In genomic region chr5:129076098-129076497, GRCm38 (mm10) we compare ENCODE assay signal across 17 mouse cellular contexts. TPM values are rescaled to one million over a fixed set of nuclear protein-coding genes. Genes with fewer than 3 reads are reported as not detected.
DNase-seq lines count a peak whose midpoint lies in the region; TF ChIP-seq lines count a peak whose summit lies in the region.
"Had no signal": no experiment of that assay in that cellular context is flagged by ENCODE, and none has a peak within 500 bp of the region (broad histone marks: within the 10 kb centered on the region; RNA-seq: fewer than 3 reads in every experiment).

No protein-coding gene starts in this region.

- TF ChIP-seq EP300 in MEL (IDR thresholded peaks at IDR 0.05; ENCODE audit: low read depth in 1 of 2, low read length in 2 of 2): peak in 1 of 2 experiments; percentile 28; a peak in 1 of 4 replicates

- H3K9ac ChIP-seq in MEL (ENCODE audit: control insufficient read depth, low read depth, low read length, poor library complexity, severe bottlenecking): no peak overlapping the region

- TF ChIP-seq POLR2A in MEL (IDR thresholded peaks at IDR 0.05; ENCODE audit: control insufficient read depth in 1 of 2, insufficient read depth in 1 of 2, low read depth in 1 of 2, low read length in 2 of 2, poor library complexity in 1 of 2): no peak

- peaks cover 0 to 21% of the 10 kb centered on the region in 2 experiments; a peak in 2 of 4 replicates for H3K36me3 ChIP-seq in MEL (ENCODE audit: control insufficient read depth in 1 of 2, insufficient read depth in 2 of 2, low read length in 2 of 2)
- H3K36me3 ChIP-seq: G1E had no signal

- peaks cover 17 to 22% of the 10 kb centered on the region in 2 experiments for H3K4me1 ChIP-seq in MEL (ENCODE audit: control insufficient read depth in 1 of 2, insufficient read depth in 2 of 2, low read length in 2 of 2)

- no peak overlapping the region for H3K4me3 ChIP-seq in MEL (ENCODE audit: control insufficient read depth in 1 of 2, insufficient read depth in 1 of 2, low read depth in 2 of 2, low read length in 2 of 2)

- TF ChIP-seq CTCF in MEL (IDR thresholded peaks at IDR 0.05 in 2 of 3, conservative IDR thresholded peaks at IDR 0.05 in 1 of 3; ENCODE audit: control insufficient read depth in 1 of 3, insufficient read depth in 1 of 3, low read depth in 2 of 3, low read length in 3 of 3, poor library complexity in 1 of 3, severe bottlenecking in 1 of 3): no peak

- peak overlapping the region; percentile 70; the same call in 1 of the 2 replicates for H3K27ac ChIP-seq in MEL (ENCODE audit: control insufficient read depth, low read depth, low read length)

- no peaks in the 10 kb centered on the region for H3K9me3 ChIP-seq in MEL (replicated peaks; ENCODE audit: insufficient read depth, low read length)

- H3K79me2 ChIP-seq in MEL (ENCODE audit: control insufficient read depth, insufficient read depth, low read length, poor library complexity): no peaks in the 10 kb centered on the region

- H3K27me3 ChIP-seq in MEL (ENCODE audit: control insufficient read depth in 1 of 2, insufficient read depth in 2 of 2, low read length in 2 of 2): no peaks in the 10 kb centered on the region

- DNase-seq in A20 (ENCODE audit: low read depth, low spot score) (peak; percentile 19), MEL (ENCODE audit: low read depth, low spot score) (peak; percentile 59)
- no peak for DNase-seq in gastrocnemius, postnatal 25 days
- DNase-seq in layer of hippocampus, postnatal 25 days (ENCODE audit: extremely low spot score in 1 of 2, low spot score in 1 of 2): no peak
- DNase-seq: adrenal gland, adult 2 months; adrenal gland, adult 8-10 months; adrenal gland, postnatal 10 days; adrenal gland, postnatal 14 days; adrenal gland, postnatal 25 days; adrenal gland, postnatal 36 days; B cell, adult 2 months; cerebellum, adult 11 months; cerebellum, adult 11-12 months; cerebellum, adult 18-20 months; cerebellum, adult 2 months; cerebellum, adult 8-10 months had no signal

- TF ChIP-seq RAD21 in MEL (IDR thresholded peaks at IDR 0.05; ENCODE audit: low read depth, low read length): no peak

TF ChIP-seq in MEL, 35 proteins besides CTCF, POLR2A, EP300 and RAD21:
- TF ChIP-seq MEF2A (IDR thresholded peaks at IDR 0.05; ENCODE audit: extremely low read depth, insufficient replicate concordance, low read depth, low read length, poor library complexity, severe bottlenecking) (no peak), TAL1 (IDR thresholded peaks at IDR 0.05; ENCODE audit: low read length) (peak; percentile 20; the same call in 1 of the 2 replicates), MYB (IDR thresholded peaks at IDR 0.05; ENCODE audit: low read depth, low read length) (no peak), CHD1 (IDR thresholded peaks at IDR 0.05; ENCODE audit: low read depth, low read length) (no peak), TBP (IDR thresholded peaks at IDR 0.05; ENCODE audit: low read depth, low read length) (peak; percentile 96), USF1 (IDR thresholded peaks at IDR 0.05; ENCODE audit: low read depth, low read length) (no peak), E2F4 (IDR thresholded peaks at IDR 0.05; ENCODE audit: borderline replicate concordance, low read depth, low read length) (no peak), GATA1 (IDR thresholded peaks at IDR 0.05; ENCODE audit: low read depth, low read length) (no peak), NRF1 (IDR thresholded peaks at IDR 0.05; ENCODE audit: insufficient read depth, low read depth, low read length, poor library complexity, severe bottlenecking) (peak; percentile 66), MXI1 (IDR thresholded peaks at IDR 0.05; ENCODE audit: low read depth, low read length) (no peak), ZMIZ1 (IDR thresholded peaks at IDR 0.05; ENCODE audit: low read depth, low read length) (no peak), SMC3 (IDR thresholded peaks at IDR 0.05; ENCODE audit: low read depth, low read length) (no peak), MAZ (IDR thresholded peaks at IDR 0.05; ENCODE audit: low read depth, low read length) (no peak), MAFK (IDR thresholded peaks at IDR 0.05; ENCODE audit: borderline replicate concordance, low read depth, low read length) (no peak), POLR2AphosphoS5 (IDR thresholded peaks at IDR 0.05; ENCODE audit: borderline replicate concordance, low read depth, low read length) (no peak)

RNA-seq across cellular contexts. Expression of gene Adgrd1, which starts 20.5 kb away (rescaled TPM):
- total RNA-seq in MEL (2012; rRNA removed): 0.27 and 0.29 TPM in 2 replicates
- under 1 TPM in 1 of 2 experiments, not detected in 1; 0.56 TPM for polyA plus RNA-seq in MEL (2012; ENCODE audit: insufficient read depth in 1 of 2, insufficient read length in 2 of 2, low read depth in 1 of 2, low replicate concordance in 2 of 2, missing spikeins in 1 of 2)
- total RNA-seq in gastrocnemius, postnatal 25 days (2021): 1 to 10 TPM; 4.9 to 6.6 TPM
- total RNA-seq in layer of hippocampus, postnatal 25 days (2021): under 1 TPM; 0.32 to 0.63 TPM
- polyA plus RNA-seq: G1E had no signal

RNA-seq across cellular contexts. Expression of gene Ran, which starts 56.2 kb away (rescaled TPM):
- 950 and 1,019 TPM in 2 replicates for total RNA-seq in MEL (2012; rRNA removed)
- 1,000 to 10,000 TPM in 1 of 2 experiments, 10 to 100 TPM in 1; 91.6 to 2,479 TPM for polyA plus RNA-seq in MEL (2012; ENCODE audit: insufficient read depth in 1 of 2, insufficient read length in 2 of 2, low read depth in 1 of 2, low replicate concordance in 2 of 2, missing spikeins in 1 of 2)
- total RNA-seq in gastrocnemius, postnatal 25 days (2021): 10 to 100 TPM; 64.7 to 81.1 TPM
- total RNA-seq in layer of hippocampus, postnatal 25 days (2021): 100 to 1,000 TPM; 141 to 171 TPM

Comparison
In these comparisons a context has a peak if more than half of its experiments do, and no peak if none do; other contexts are left out.
1. DNase-seq: peak in A20 (single experiment) and MEL (single experiment); none in gastrocnemius, postnatal 25 days (single experiment) and layer of hippocampus, postnatal 25 days (0 of 2).